Mouse (Mus musculus): ENCODE measurements around the gene Ralgps1.

Gene Ralgps1

GRCm38 (mm10) chr2:33176921-33177320 is 194.4 kb downstream of the Ralgps1 start:
- DNase-seq (ENCODE audit: low spot score in 2 of 2) = no peak

- peak; percentile 23 to 40 for DNase-seq (ENCODE audit: low spot score in 2 of 2)
These were observed 194.8 kb downstream of the Ralgps1 start for GRCm38 (mm10) chr2:33176516-33176915.

DNA sequence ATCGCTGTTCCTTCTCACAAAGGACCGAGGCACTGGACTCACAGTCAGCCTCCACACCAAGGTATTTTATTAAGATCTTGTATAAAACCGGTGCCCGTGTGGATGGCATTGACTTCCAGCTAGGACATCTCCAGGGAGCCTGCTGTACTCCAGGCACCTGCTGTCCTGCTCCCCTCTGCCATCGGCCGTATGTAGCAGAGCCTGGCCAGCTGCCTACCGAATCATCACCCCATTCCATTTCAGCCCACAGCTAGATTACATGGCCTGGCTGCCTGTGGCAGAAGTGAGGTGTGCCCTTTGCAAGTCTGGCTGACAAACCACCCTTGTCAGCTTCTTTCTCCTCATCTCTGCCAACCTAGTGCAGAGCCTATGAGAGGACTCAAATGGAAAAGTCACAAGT is 197.6 kb downstream of the Ralgps1 start:
- DNase-seq (ENCODE audit: low spot score in 2 of 2) = no peak

DNA sequence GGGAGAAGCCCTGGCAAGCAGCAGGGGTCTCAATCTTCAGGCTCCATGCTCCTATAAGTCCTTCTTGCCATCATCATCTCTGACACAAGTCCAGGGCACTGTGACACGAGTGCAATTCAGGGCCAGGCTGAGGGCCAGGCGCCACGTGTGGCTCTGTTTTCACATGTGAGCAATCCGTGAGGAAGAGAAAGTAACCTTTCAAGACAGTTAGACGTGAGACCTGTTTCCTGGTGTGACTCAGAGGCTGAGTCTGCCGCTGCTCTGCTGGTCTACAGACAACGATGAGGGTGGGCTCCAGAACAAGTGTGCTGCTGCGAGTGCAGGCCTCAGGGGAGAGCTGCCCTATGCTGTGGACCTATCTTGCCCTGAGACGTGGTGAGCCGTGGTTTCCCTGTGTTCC is 198.2 kb downstream of the Ralgps1 start:
- DNase-seq (ENCODE audit: low spot score in 2 of 2) = no peak

- DNase-seq (ENCODE audit: low spot score in 2 of 2) = no peak
These were observed 200.3 kb downstream of the Ralgps1 start for GRCm38 (mm10) chr2:33170777-33171565.

DNA sequence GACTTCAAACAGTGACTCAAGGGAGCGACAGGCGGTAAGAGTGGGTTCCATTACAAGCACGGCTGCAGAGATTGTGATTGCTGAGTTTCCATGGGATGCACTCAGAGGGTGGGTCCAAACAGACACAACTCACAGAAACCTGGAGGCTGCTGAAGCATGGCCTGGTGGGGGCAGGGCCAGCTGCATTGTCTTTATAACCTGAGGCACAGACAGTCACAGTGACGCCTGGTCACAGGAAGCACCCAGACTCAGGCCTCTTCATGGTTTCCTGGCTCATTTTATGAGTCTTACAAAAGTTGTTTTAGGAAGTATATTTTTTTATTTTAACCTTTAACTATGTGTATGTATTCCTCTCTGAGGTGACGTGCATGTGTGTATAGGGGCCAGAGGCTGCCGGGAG is 201.8 kb downstream of the Ralgps1 start:
- no peak for DNase-seq (ENCODE audit: low spot score in 2 of 2)

GRCm38 (mm10) chr2:33167060-33167459 is 204.2 kb downstream of the Ralgps1 start:
- DNase-seq (ENCODE audit: low spot score in 2 of 2) = no peak

DNA sequence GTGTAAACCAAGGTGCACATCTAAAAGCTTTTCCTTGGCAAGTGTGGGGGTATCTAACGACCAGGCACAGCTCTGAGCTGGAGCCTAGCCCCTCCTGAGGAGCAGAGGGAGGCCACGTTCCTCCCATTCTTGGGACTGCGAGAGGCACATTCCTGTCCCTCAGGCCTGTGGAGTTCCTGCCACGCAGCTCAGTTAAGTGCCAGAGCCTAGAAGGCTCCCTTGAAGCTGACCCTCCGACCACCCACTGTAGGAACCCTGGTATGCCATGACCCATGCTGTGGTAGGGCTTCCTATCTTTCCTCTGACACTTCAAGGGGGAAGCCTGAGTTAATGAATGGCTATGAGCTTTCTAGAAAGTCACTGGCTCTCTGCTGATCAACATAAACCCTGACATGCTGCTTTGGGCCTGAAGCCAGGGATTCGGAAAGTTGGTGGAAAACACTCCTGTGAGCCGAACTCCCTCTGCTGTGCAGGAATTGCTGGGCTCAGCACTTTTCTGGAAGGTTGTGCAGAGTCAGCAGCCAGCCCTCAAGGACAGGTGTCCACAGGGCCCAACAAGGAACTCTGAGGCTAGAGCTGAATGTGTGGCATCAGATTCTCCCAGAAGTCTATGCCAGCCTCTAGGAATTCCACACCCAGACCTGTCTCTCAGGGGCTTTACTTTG is 205.4 kb downstream of the Ralgps1 start:
- no peak for DNase-seq (ENCODE audit: low spot score in 2 of 2)

GRCm38 (mm10) chr2:33165229-33165628 is 206.1 kb downstream of the Ralgps1 start:
- no peak for DNase-seq (ENCODE audit: low spot score in 2 of 2)

DNA sequence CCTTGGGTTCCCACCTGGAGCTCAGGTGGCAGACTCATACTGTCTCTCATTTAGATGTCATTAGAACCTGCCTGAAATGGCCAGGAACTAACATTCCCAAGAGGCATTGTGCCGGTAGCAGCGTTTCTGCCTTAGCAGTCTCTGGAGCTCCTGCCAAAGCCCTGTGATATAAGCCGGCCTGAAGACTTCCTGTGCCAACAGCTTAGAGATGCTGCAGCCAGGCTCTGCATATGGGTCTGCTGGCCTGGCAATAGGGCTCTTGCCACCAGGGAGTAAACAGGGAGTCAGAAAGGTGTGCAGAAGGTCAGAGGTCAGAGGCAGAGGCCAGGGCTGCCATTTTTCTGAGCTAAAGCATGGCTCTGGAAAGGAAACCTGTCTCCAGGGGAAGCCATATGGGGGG is 206.6 kb downstream of the Ralgps1 start:
- no peak for DNase-seq (ENCODE audit: low spot score in 2 of 2)

GRCm38 (mm10) chr2:33162126-33162525 is 209.2 kb downstream of the Ralgps1 start:
- DNase-seq (ENCODE audit: low spot score in 2 of 2) = no peak

DNA sequence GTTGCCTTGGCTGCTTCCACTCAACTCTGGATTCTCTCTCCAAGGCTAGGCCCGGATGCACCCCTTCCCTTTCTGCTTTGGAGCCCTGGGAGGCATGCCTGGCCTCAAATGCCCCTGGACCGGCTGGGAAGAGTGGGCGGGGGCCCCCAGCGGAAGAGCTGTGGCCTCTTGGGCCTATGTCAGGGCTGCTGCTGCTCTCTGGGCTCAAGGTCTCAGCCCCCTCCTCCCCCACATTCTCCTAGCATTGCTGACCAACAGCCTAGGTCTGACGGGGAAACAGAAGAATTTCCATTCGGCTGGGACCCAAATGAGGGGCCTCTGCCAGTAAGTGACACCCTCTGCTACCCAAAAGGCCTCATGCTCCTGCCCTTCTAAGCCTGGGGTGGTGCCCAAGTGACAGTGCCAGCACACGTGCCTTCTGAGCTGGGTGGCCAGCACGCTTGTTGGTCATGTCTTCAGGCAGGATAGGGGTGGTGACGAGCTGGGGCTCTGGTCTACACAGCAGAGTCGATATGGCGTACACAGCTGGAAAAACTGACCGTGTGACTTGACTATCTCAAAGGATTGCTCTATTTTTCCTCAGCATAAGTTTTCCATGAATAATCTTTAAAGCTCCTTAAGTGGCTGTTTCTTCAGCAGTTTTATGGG is 210.8 kb downstream of the Ralgps1 start:
- DNase-seq (ENCODE audit: low spot score in 2 of 2) = peak; percentile 7 to 25

DNA sequence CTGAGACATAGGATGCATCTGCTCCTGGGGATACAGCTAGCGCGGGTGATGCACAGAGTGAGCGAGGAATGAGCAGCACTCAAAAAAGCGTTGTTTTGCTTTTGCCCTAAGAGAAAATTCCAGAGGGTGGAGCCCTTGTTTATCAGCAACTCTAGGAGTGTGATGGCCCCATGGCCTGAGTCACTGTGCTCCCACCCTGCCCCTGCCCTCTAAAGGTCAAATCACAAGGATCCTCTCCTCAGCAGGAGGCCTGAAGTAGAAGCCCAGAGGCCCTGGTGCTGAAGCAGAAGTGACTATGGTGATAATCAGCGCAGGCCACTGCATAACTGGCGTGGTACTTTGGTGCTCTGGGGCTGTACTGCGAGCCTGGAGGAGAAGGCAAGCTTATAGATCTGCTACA is 211.7 kb downstream of the Ralgps1 start:
- no peak for DNase-seq (ENCODE audit: low spot score in 2 of 2)

DNA sequence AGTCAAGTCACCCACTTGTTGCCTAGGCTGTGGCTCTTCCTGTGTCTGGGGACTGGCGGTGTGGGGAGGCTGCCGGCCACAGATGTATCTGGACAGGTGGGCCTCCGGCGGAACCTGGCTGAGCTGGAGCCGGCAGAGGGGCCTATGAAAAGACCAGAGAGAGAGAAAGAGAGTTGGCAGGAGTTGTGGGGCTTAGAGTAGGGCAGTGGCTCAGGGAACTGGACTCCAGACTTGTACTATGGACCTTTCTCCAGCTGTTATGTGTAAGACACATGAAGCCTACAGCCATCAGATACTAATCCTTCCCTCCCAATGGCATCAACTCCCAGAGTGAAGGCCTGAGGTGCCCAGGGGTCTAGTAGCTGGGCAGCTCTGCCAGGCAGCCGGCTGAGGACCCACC is 212.4 kb downstream of the Ralgps1 start:
- no peak for DNase-seq (ENCODE audit: low spot score in 2 of 2)

DNA sequence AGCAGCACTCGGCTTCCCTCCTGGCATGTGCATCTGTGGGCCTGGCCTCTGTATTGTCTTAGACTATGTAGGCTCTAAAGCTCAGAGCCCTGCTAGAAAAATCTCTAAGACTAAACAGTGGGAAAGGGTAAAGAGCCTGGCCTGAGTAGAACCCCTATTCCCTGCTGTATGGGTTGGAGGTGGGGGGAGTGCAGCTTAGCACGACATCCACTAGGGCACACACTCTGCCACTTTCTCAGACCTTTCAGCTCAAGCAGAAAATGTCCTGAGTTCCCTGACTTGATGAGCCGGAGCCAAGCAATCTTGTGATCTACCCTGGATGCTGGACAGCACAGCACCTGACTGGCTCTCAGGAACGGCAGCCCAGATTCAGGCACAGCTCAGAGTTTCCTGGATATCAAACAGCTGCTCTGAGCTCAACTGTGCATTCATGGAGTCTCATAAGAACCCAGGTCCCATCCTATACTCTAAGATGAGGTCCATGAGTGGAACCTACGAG is 215.0 kb downstream of the Ralgps1 start:
- DNase-seq (ENCODE audit: low spot score in 2 of 2) = no peak

- peak; percentile 24 to 35 for DNase-seq (ENCODE audit: low spot score in 2 of 2)
These were observed 216.4 kb downstream of the Ralgps1 start for GRCm38 (mm10) chr2:33154751-33155372.

- no peak for DNase-seq (ENCODE audit: low spot score in 2 of 2)
These were observed 224.3 kb downstream of the Ralgps1 start for GRCm38 (mm10) chr2:33146994-33147393.

GRCm38 (mm10) chr2:33143292-33143691 is 228.0 kb downstream of the Ralgps1 start:
- no peak for DNase-seq (ENCODE audit: low spot score in 2 of 2)

DNA sequence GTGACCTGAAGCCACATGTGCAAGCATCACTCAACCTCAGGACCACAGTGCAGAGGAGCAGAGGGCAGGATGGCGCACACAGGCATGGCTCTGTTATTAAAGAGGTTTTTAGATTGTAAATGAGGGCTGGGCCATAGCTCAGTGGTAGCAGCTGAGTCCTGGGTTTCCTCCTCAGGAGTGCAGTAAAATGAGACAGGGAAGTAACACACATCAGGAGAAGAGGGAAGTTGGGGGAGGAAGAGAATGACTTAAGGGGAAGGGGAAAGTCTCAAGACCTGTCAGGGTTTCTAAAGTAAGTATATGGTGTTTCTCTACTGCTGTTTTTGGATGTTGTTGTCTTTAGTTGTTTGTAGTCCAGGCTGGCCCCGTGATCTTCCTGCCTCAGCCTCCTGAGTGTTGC is 232.8 kb downstream of the Ralgps1 start:
- DNase-seq (ENCODE audit: low spot score in 2 of 2) = no peak

DNA sequence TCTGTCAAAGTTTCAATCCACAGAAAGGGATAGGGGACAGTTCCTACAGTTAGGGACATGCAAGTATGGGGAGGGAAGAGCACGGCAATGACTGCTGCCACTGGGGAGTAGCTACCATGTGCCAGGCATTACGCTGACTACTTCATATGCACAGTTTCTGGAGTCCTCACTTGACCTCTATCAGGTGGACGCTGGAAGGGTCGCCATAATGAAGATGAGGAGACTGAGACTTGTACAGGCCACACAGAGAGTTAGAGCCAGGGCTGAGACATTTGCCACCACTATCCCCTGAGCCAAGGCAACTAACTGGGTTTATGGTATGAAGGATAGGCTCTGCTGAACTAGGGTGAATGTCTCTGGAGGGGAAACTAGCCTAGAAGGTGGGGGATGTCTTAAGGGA is 233.6 kb downstream of the Ralgps1 start:
- DNase-seq (ENCODE audit: low spot score in 2 of 2) = no peak

DNA sequence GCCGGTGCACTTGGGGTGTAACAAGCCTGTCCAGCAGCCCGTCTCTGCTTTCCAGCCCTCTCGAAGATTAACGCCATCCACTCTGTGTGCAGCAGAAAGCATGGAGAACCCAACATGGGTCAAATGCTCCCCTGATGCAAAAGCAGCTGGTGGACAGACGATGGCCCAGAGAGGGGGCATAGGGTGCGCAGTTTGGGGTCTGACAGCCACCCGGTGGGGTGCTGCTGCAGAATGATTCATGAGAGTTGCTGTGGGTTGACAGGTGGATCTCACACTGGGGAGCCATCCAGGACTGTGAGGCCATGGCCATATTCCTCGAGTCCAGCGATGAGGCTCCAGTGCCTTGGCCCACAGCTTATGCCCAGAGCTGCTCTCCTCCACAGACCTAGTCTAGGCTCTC is 234.0 kb downstream of the Ralgps1 start:
- DNase-seq (ENCODE audit: low spot score in 2 of 2) = no peak

DNA sequence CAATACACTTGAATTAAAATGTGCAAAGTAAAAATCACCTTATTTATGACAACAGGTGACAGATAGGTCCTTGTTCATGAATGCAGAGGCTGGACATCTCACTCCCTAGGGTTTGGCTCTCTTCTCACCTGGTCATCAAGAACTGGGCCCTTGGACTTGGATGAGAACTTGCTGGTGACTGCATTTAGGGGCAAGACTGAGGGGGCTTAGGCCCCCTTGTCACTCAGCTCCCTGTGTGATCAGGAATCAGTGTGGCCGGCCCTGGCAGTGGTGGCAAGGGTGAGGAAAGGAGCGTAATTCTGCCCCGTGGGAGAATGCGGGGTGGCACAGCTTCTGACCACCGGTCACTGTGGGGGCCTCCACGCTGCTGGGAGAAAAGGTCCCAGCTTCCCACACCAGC is 234.9 kb downstream of the Ralgps1 start:
- DNase-seq (ENCODE audit: low spot score in 2 of 2) = no peak

Measured in spleen, postnatal 36 days (tissue).